Mouse (Mus musculus): ENCODE measurements around the gene Tbc1d5.

GRCm38 (mm10) chr17:50737068-50737467 is 442.1 kb downstream of the Tbc1d5 start:
- TF ChIP-seq POLR2A (IDR thresholded peaks at IDR 0.05; ENCODE audit: low read depth, low read length) (no peak), CTCF (conservative IDR thresholded peaks at IDR 0.05; ENCODE audit: insufficient read depth, insufficient read length, low read depth, low read length) (no peak)

All from kidney, adult 2 months (tissue).